Mouse (Mus musculus): ENCODE results near the gene Gm8773.
A peak's percentile ranks its signal among the peaks of the same experiment; 100 is the strongest.

Gm8773 gene

GRCm38 (mm10) chr5:5573749-5574317, at the start of gene Gm8773:
Gene Gm8773 (plus strand): TSS chr5:5573799.
- peak; percentile 21 to 25 for DNase-seq

GRCm38 (mm10) chr5:5533656-5534420, 39.8 kb upstream of the Gm8773 start:
- no peak for DNase-seq

GRCm38 (mm10) chr5:5536131-5536530, 37.5 kb upstream of the Gm8773 start:
- DNase-seq: no peak

GRCm38 (mm10) chr5:5539771-5540170, 33.8 kb upstream of the Gm8773 start:
- DNase-seq: no peak

- no peak for DNase-seq
Measured at GRCm38 (mm10) chr5:5540385-5540784, 33.2 kb upstream of the Gm8773 start.

- DNase-seq: no peak
Measured at GRCm38 (mm10) chr5:5551110-5551509, 22.5 kb upstream of the Gm8773 start.

- peak; percentile 91 to 92 for DNase-seq
Measured at GRCm38 (mm10) chr5:5559079-5559740, 14.4 kb upstream of the Gm8773 start, which contains the start of gene Gtpbp10. Gene Gtpbp10 (minus strand): TSS chr5:5559538.

GRCm38 (mm10) chr5:5559798-5560197, 13.8 kb upstream of the Gm8773 start:
- DNase-seq: no peak

GRCm38 (mm10) chr5:5561041-5561706, 12.4 kb upstream of the Gm8773 start:
- DNase-seq: no peak

- no peak for DNase-seq
Measured at GRCm38 (mm10) chr5:5562435-5562834, 11.2 kb upstream of the Gm8773 start.

- no peak for DNase-seq
Measured at GRCm38 (mm10) chr5:5587686-5588085, 14.1 kb downstream of the Gm8773 start.

- DNase-seq: peak; percentile 37 to 56
Measured at GRCm38 (mm10) chr5:5610540-5610939, 36.9 kb downstream of the Gm8773 start.

- DNase-seq: no peak
Measured at GRCm38 (mm10) chr5:5618329-5618728, 44.7 kb downstream of the Gm8773 start.

- no peak for DNase-seq
Measured at GRCm38 (mm10) chr5:5625491-5625890, 51.9 kb downstream of the Gm8773 start.

Measured in cerebellum, postnatal 36 days (tissue).